Mouse (Mus musculus) CD4-positive, CD25-positive, alpha-beta regulatory T cell, adult 2 months (primary cell): Measurements from ENCODE around the gene Ccdc183.
A peak's percentile ranks its signal among the peaks of the same experiment; 100 is the strongest.

Experiments used
- DNase-seq: peaks from one replicate; pipeline ENCODE4 v3.0.0-alpha.2; 2012; ENCODE audit warnings: low read depth, low spot score

Gene Ccdc183

GRCm38 (mm10) chr2:25607761-25608622, 9.5 kb downstream of the Ccdc183 start, which contains the start of gene Rabl6:
Gene Rabl6 (minus strand): TSS chr2:25608521.
- DNase-seq = peak; percentile 94

DNA sequence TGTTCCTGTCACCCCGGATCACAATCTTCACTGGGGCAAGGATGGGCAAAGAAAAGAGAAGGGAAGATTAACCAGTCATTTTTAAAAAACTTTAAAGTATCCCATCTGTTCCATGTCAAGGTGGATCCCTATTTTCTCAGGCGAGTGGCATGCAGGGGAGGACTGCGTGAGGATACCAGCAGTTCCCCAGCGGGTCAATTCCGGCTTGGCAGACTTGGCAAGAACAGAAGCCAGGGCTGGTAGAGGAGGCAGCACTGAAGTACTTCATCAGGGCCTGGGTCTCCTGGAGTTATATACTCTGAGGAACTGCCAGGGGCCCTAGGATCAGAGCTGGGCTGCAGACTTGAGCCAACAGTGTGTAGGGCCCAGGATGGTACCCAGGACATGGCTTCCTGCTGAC, 15.0 kb downstream of the Ccdc183 start:
- no peak for DNase-seq

DNA sequence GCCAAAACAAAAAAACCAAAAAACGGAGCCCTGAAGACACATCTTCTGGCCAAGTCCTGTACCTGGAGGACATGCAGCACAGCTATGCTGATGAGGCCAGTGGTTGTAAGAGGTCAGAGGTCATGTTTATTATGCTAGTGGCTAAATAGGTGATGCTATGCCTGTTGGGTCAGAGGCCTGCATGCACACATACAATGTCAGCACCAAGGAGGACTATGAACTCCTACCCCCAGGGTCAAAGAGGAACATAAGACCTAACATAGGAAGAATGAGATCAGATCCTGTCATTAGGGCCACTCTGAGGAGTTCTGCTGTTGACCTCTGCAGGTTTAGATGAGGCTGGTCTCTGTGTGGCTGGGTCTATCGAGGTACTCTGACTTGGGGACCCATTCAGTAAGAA, 17.4 kb downstream of the Ccdc183 start:
- DNase-seq = no peak

GRCm38 (mm10) chr2:25598749-25599148, 18.7 kb downstream of the Ccdc183 start:
- DNase-seq = no peak

- DNase-seq = no peak
Observed at GRCm38 (mm10) chr2:25596765-25597510, 20.5 kb downstream of the Ccdc183 start.

GRCm38 (mm10) chr2:25591863-25592262, 25.6 kb downstream of the Ccdc183 start:
- DNase-seq = peak; percentile 58

DNA sequence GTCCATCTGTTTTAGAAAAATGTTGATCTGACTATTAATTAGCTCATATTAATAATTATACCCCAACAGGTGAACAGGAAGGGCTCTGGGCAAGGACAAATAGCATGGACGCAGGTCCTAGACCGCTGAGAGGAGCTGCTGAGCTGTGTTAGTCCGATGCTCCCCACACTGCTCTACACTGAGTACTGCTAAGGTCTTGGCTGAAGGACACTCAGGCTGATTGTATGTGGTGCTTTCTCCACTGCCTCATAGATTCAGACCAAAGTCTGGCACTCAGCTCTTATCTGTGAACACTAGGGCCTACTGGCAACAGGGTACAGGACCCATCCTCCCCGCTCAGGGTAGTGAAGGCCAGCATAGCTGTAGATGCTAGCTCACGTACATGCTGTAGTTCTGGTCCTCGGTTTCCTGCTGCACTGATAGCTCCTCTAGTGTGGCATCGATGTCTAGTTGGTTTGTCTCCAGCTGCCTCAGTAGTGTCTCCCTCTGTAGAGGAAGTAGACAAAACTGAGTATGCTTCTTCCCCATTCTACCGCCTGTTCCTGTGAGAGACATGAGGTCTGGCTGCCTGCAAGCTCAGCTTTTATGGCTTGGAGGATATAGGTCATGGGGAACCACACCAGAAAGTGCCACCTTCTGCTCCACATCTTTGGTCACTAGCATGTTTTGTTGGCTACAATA, 29.1 kb downstream of the Ccdc183 start:
- no peak for DNase-seq

DNA sequence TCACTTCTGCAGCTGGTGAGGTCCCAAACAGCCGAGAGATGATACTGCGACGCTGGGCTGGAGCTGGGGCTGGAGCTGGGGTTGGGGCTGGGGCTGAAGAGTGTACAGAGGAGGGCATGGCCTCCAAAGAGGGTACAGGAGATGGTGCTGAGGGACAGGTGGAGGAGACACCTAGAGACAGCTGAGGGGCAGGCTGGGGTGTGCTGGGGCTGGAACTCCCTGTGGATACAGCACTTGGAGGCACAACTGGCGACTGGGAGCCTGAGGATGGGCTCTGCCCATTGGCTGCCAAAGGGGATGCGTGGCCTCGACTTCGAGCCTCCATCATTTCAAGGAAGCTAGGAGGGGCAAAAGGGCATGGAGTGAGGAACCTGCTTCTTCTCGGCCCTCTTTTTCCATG, 30.2 kb downstream of the Ccdc183 start:
- DNase-seq = no peak

DNA sequence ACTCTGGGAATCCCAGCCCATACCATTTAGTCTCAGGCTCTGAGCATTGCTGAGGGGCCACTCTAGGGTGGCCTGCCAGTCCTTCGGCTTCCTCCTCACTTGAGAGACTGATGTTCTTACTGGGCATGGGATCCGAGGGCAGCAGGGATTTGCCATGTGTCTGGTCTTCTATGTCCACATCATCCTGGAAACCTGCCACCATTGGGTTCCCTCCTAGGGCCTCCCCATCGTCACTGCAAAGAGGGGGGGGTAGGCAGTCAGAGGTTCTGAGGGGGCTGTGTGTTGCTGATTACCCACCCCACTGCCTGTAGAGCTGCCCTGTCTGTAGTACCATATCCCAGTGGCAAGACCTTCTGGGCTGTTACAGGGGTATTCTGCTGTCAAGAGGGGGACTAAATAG, 31.9 kb downstream of the Ccdc183 start:
- DNase-seq = no peak

DNA sequence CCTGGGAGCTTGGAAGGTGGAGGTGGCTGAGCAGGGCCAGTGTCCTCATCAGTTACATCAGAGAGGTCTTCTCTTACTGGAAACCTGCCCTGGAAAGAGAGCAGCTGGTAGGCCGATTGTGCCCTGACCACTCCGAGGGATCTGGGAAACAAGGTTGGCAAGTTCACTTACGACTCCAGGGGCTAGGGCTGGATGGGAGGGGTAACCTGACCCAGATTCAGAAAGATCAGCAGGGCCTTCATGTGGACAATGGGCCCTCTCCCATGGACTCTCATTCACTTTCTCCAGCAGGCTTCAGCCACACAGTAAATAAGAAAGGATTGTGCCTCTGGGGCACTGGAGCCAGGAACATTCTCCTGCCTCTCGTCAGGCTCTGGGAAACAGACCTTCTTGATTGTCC, 32.6 kb downstream of the Ccdc183 start:
- no peak for DNase-seq

- no peak for DNase-seq
Observed at GRCm38 (mm10) chr2:25584152-25584551, 33.3 kb downstream of the Ccdc183 start.

GRCm38 (mm10) chr2:25583571-25583970, 33.9 kb downstream of the Ccdc183 start:
- no peak for DNase-seq

- DNase-seq = no peak
Observed at GRCm38 (mm10) chr2:25583120-25583481, 34.4 kb downstream of the Ccdc183 start.

- DNase-seq = peak; percentile 11
Observed at GRCm38 (mm10) chr2:25582466-25583119, 34.9 kb downstream of the Ccdc183 start.

- no peak for DNase-seq
Observed at GRCm38 (mm10) chr2:25581901-25582301, 35.6 kb downstream of the Ccdc183 start.

DNA sequence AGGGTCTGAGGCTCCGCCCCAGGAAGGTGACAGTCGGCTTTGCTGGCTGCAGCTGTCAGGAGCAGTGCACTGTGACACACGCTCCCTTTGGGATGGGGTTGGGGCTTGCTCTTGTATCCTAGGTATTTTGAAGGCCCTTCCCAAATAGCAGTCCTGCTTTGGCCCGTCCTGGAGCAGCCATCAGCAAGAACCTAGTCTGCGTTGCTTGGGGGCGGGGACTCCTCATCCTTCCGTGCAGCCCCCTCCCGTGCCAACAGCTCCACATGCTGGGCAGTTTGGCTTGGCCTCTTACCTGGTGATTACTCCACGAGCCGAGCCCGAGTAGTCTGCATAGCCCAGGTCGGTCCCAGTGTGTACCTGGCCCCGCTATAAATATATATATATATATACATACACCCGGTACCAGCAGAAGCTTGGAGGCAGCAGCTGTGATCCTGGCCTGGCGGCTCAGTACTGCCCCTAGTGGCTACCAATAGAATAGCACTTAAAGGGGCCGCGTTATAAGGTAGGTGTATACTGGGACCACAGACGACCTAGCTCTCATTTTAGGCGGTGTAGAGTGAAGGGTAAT, 36.1 kb downstream of the Ccdc183 start, which contains the start of gene Ajm1:
Gene Ajm1, minus strand, starts transcription at position 464 of the 571 bp plus-strand sequence.
- peak; percentile 87 for DNase-seq

- peak; percentile 26 for DNase-seq
Observed at GRCm38 (mm10) chr2:25580621-25581101, 36.8 kb downstream of the Ccdc183 start.

GRCm38 (mm10) chr2:25579737-25580460, 37.6 kb downstream of the Ccdc183 start:
- DNase-seq = peak; percentile 85

DNA sequence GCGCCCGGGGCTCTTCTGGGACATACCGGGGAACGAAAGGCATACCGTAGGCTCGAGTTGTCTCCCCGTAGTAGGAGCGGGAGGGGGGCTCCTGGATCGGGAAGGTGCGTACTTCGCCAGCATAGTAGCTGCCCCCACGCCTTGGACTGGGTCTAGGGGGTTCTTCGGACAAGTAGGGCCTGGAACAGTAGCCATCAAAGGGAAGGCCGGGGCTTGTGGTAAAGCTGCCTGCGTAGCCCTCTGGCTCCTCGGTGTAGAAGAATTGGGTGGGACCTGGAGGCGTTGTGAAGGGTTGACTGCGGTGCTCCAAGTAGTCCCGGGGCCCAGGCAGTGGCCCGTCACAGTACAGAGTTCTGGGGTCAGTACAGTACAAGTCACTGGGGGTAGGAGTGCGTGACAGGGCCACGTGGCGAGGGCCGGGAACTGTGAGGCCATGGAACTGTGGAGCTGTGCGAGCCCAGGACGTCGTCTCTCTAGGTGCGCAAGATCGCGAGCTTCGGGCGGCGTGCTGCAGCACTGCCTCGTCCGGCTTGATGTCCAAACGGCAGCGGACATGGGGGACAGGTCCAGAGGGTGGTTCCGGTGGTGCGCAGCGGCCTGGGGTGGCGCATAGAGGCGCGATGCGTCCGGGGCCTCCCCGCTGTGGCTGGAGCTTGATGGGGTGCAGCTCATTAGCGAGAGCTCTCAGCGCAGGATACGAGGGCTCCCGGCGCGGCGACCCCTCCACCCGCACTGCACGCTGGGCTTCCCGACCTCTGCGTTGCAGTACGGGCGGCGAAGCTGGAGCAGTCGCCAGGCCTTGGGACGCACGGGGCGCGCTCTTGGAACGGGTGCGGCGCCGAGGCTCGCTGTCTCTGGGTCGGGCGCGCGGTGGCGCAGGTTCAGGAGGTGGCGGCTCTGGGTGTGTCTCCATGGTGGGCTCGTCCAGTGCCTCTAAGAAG, 38.4 kb downstream of the Ccdc183 start:
- peak; percentile 40 for DNase-seq
